Mouse (Mus musculus) spleen, postnatal 4 days (tissue): ENCODE measurements around the gene Rhbdl3.
A peak's percentile ranks its signal among the peaks of the same experiment; 100 is the strongest.

Source experiments
- DNase-seq, 2 experiments: peaks; one replicate each; pipeline ENCODE4 v3.0.0; 2022; ENCODE audit warnings: low spot score in 2 of 2

Gene Rhbdl3

DNA sequence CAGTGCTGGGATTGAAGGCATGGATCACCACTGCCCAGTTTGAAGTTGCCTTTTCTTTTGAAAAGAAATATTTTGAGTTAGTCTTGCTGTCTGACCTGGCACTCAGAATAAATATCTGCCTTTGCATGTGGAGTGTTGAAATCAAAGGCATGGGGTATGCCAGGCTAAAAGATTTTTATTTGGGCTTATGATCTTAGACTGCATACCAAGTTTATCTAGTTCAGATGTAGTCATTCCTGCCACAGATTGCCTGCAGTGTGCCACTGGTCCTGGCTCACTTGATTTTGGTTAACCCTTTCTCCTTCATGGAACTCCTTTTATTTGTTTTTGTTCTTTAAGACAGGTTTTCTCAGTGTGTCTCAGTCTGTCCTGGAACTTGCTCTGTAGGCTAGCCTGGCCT, 83.7 kb downstream of the Rhbdl3 start:
- DNase-seq, result no peak

- no peak for DNase-seq
These were observed 84.3 kb downstream of the Rhbdl3 start for GRCm38 (mm10) chr11:80385055-80385454.

- DNase-seq, result no peak
These were observed 86.1 kb downstream of the Rhbdl3 start for GRCm38 (mm10) chr11:80386790-80387189.

DNA sequence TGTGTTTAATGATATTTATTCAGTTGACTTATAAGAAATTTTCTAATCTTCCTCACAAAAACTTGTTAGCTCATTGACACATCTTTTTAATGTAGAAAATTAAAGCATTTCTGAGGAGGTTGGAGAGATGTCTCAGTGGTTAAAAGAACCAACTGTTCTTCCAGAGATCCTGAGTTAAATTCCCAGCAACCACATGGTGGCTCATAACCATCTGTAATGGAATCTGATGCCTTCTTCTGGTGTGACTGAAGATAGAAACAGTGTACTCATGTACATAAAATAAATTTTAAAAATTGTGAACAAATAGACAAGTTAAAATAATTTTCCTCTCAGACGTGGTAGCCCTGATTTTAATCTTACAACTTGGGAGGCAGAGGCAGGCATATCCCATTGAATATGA, 89.2 kb downstream of the Rhbdl3 start:
- no peak for DNase-seq

- DNase-seq, result no peak
These were observed 90.9 kb downstream of the Rhbdl3 start for GRCm38 (mm10) chr11:80391407-80392120.

- DNase-seq, result peak in 1 of 2 experiments; percentile 2
These were observed 95.2 kb downstream of the Rhbdl3 start for GRCm38 (mm10) chr11:80395930-80396329.

DNA sequence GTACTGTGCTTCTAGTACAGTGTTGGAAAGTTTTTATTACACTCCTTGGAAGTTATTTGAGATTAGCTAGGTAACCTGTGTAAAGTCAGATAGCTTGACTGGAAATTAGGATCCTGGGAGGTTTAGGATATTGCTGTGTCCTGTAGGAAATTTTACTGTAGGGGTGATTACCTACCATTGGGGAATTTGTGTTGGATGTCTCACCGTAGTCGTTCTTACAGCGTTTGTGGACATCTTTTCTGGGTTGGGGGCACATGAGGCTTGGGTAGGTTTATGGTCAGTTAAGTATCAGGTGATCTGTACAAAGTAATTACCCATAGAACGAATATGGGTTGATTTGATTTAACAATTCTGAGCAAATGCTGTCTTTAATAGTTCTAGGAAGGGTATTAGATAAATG, 95.9 kb downstream of the Rhbdl3 start:
- DNase-seq, result no peak
